Mouse (Mus musculus) intestine, embryonic 15.5 days (tissue): ENCODE results near the gene Adcy7. TPM values are rescaled to one million over a fixed set of nuclear protein-coding genes. Genes with fewer than 3 reads are reported as not detected.
A peak's percentile ranks its signal among the peaks of the same experiment; 100 is the strongest.

Experiments used
- ATAC-seq: fragments of 200-750 bp; cut with Nextera tagmentation; 2 replicates; pipeline ENCODE4 v1.8.0; 2017; ENCODE audit warnings: moderate TSS enrichment, moderate library complexity
- H3K27ac ChIP-seq: fragments of 300-500 bp; sonication (generic); 2 replicates; pipeline ENCODE4 v1.5.1; 2015; ENCODE audit warnings: mild to moderate bottlenecking, inconsistent platforms
- H3K27me3 ChIP-seq: fragments of 300-500 bp; sonication (generic); replicated peaks from 2 replicates; pipeline ENCODE4 v1.6.1; 2015; ENCODE audit warnings: inconsistent platforms
- H3K36me3 ChIP-seq: fragments of 300-500 bp; sonication (generic); 2 replicates; pipeline ENCODE4 v1.6.1; 2015; ENCODE audit warnings: inconsistent platforms
- H3K4me1 ChIP-seq: fragments of 300-500 bp; sonication (generic); replicated peaks from 2 replicates; pipeline ENCODE4 v1.6.1; 2015; ENCODE audit warnings: inconsistent platforms
- H3K4me2 ChIP-seq: fragments of 300-500 bp; sonication (generic); replicated peaks from 2 replicates; pipeline ENCODE4 v1.6.1; 2015; ENCODE audit warnings: mild to moderate bottlenecking, inconsistent platforms
- H3K4me3 ChIP-seq: fragments of 300-500 bp; sonication (generic); replicated peaks from 2 replicates; pipeline ENCODE4 v1.5.1; 2015; ENCODE audit warnings: inconsistent platforms
- H3K9ac ChIP-seq: fragments of 300-500 bp; sonication (generic); 2 replicates; pipeline ENCODE4 v1.6.1; 2015; ENCODE audit warnings: inconsistent platforms
- H3K9me3 ChIP-seq: fragments of 300-500 bp; sonication (generic); 2 replicates; pipeline ENCODE4 v1.6.1; 2016; ENCODE audit warnings: inconsistent platforms
- WGBS: fragments of 180-500 bp; shearing (Covaris S2); methylation state at CpG from one replicate; pipeline ENCODE4 v1.1.7; 2015; 5-methylcytosine and 5-hydroxymethylcytosine counted together
- polyA plus RNA-seq: library from polyadenylated mRNA; unstranded; fragments of >200 nt; fragmentation: Nextera tagmentation; extraction: Ambion mirVana; gene quantifications from 2 replicates; pipeline ENCODE4 v1.2.1, GENCODE M21; 2015

Adcy7 gene
- polyA plus RNA-seq, 1 experiment from 2014 or later, result 3.1 TPM

GRCm38 (mm10) chr8:88279220-88279619, 7.0 kb downstream of the Adcy7 start:
- no peaks in the 10 kb centered on the region for H3K27me3 ChIP-seq
- H3K4me3 ChIP-seq, result no peak overlapping the region
- H3K27ac ChIP-seq, result no peak overlapping the region
- WGBS, result 44% methylated on average over 5 of the region's 5 CpGs
- 0 out of 2 replicates have a peak, but pooled peaks cover 4% of the 10 kb centered on the region for H3K4me1 ChIP-seq
- H3K9me3 ChIP-seq, result no peaks in the 10 kb centered on the region
- H3K4me2 ChIP-seq, result no peak overlapping the region
- H3K36me3 ChIP-seq, result no peaks in the 10 kb centered on the region
- ATAC-seq, result no peak
- H3K9ac ChIP-seq, result no peak overlapping the region

GRCm38 (mm10) chr8:88279670-88280069, 7.5 kb downstream of the Adcy7 start:
- ATAC-seq, result peak; percentile 59; the same call in 1 of the 2 replicates
- no peaks in the 10 kb centered on the region for H3K9me3 ChIP-seq
- H3K4me2 ChIP-seq, result no peak overlapping the region
- no peak overlapping the region for H3K9ac ChIP-seq
- H3K4me3 ChIP-seq, result no peak overlapping the region
- WGBS, result 52% methylated on average over 6 of the region's 6 CpGs
- H3K36me3 ChIP-seq, result no peaks in the 10 kb centered on the region
- no peaks in the 10 kb centered on the region for H3K27me3 ChIP-seq
- no peak overlapping the region for H3K27ac ChIP-seq
- 0 out of 2 replicates have a peak, but pooled peaks cover 4% of the 10 kb centered on the region for H3K4me1 ChIP-seq

GRCm38 (mm10) chr8:88280904-88281303, 8.7 kb downstream of the Adcy7 start:
- no peak overlapping the region for H3K27ac ChIP-seq

GRCm38 (mm10) chr8:88282684-88283083, 10.5 kb downstream of the Adcy7 start:
- Histone ChIP-seq H3K4me2 (no peak overlapping the region), H3K9ac (no peak overlapping the region), H3K27me3 (no peaks in the 10 kb centered on the region), H3K27ac (no peak overlapping the region), H3K9me3 (no peaks in the 10 kb centered on the region), H3K36me3 (no peaks in the 10 kb centered on the region), H3K4me3 (no peak overlapping the region), H3K4me1 (0 out of 2 replicates have a peak, but pooled peaks cover 4% of the 10 kb centered on the region)
- WGBS, result 26% methylated on average over 8 of the region's 8 CpGs
- ATAC-seq, result no peak

More at GRCm38 (mm10) chr8:88280904-88281303, 8.7 kb downstream of the Adcy7 start:
- WGBS, result 72% methylated on average over 7 of the region's 7 CpGs
- no peak overlapping the region for H3K9ac ChIP-seq
- H3K36me3 ChIP-seq, result no peaks in the 10 kb centered on the region
- 0 out of 2 replicates have a peak, but pooled peaks cover 4% of the 10 kb centered on the region for H3K4me1 ChIP-seq
- H3K4me3 ChIP-seq, result no peak overlapping the region
- H3K27me3 ChIP-seq, result no peaks in the 10 kb centered on the region
- no peak overlapping the region for H3K4me2 ChIP-seq
- no peaks in the 10 kb centered on the region for H3K9me3 ChIP-seq
- ATAC-seq, result no peak

GRCm38 (mm10) chr8:88283243-88284115, 11.3 kb downstream of the Adcy7 start:
- Histone ChIP-seq H3K9me3 (no peaks in the 10 kb centered on the region), H3K9ac (no peak overlapping the region), H3K4me1 (0 out of 2 replicates have a peak, but pooled peaks cover 4% of the 10 kb centered on the region), H3K27ac (no peak overlapping the region), H3K36me3 (no peaks in the 10 kb centered on the region), H3K4me3 (no peak overlapping the region), H3K27me3 (no peaks in the 10 kb centered on the region), H3K4me2 (no peak overlapping the region)
- 78% methylated on average over 13 of the region's 13 CpGs for WGBS
- no peak for ATAC-seq

- H3K27me3 ChIP-seq, result no peaks in the 10 kb centered on the region
- no peaks in the 10 kb centered on the region for H3K9me3 ChIP-seq
- no peak overlapping the region for H3K4me2 ChIP-seq
- no peak for ATAC-seq
- H3K4me1 ChIP-seq, result peaks cover 4% of the 10 kb centered on the region; the same call in 1 of the 2 replicates
- no peak overlapping the region for H3K27ac ChIP-seq
- no peak overlapping the region for H3K4me3 ChIP-seq
- no peak overlapping the region for H3K9ac ChIP-seq
- no peaks in the 10 kb centered on the region for H3K36me3 ChIP-seq
- 43% methylated on average over 7 of the region's 7 CpGs for WGBS
Observed at GRCm38 (mm10) chr8:88284738-88285137, 12.5 kb downstream of the Adcy7 start.

- no peak for ATAC-seq
- no peak overlapping the region for H3K4me2 ChIP-seq
- no peaks in the 10 kb centered on the region for H3K36me3 ChIP-seq
- H3K4me1 ChIP-seq, result peaks cover 4% of the 10 kb centered on the region; the same call in 1 of the 2 replicates
- no peaks in the 10 kb centered on the region for H3K27me3 ChIP-seq
- no peaks in the 10 kb centered on the region for H3K9me3 ChIP-seq
- no peak overlapping the region for H3K27ac ChIP-seq
- H3K4me3 ChIP-seq, result no peak overlapping the region
- WGBS, result 78% methylated on average over 8 of the region's 8 CpGs
- no peak overlapping the region for H3K9ac ChIP-seq
Observed at GRCm38 (mm10) chr8:88285469-88286356, 13.5 kb downstream of the Adcy7 start.

GRCm38 (mm10) chr8:88286421-88286960, 14.3 kb downstream of the Adcy7 start:
- 85% methylated on average over 14 of the region's 14 CpGs for WGBS
- H3K36me3 ChIP-seq, result no peaks in the 10 kb centered on the region

GRCm38 (mm10) chr8:88288622-88289242, 16.5 kb downstream of the Adcy7 start:
- Histone ChIP-seq H3K9me3 (no peaks in the 10 kb centered on the region), H3K9ac (no peak overlapping the region), H3K36me3 (no peaks in the 10 kb centered on the region), H3K27ac (no peak overlapping the region), H3K4me3 (no peak overlapping the region), H3K4me2 (no peak overlapping the region), H3K27me3 (no peaks in the 10 kb centered on the region), H3K4me1 (no peaks in the 10 kb centered on the region; the same call in 1 of the 2 replicates)
- ATAC-seq, result peak; percentile 46; the same call in 1 of the 2 replicates
- 68% methylated on average over 12 of the region's 12 CpGs for WGBS

More at GRCm38 (mm10) chr8:88286421-88286960, 14.3 kb downstream of the Adcy7 start:
- no peak overlapping the region for H3K4me2 ChIP-seq
- H3K4me1 ChIP-seq, result peaks cover 4% of the 10 kb centered on the region; the same call in 1 of the 2 replicates
- no peaks in the 10 kb centered on the region for H3K9me3 ChIP-seq
- H3K27me3 ChIP-seq, result no peaks in the 10 kb centered on the region
- H3K4me3 ChIP-seq, result no peak overlapping the region
- H3K27ac ChIP-seq, result no peak overlapping the region
- no peak overlapping the region for H3K9ac ChIP-seq
- ATAC-seq, result no peak

- Histone ChIP-seq H3K9me3 (no peaks in the 10 kb centered on the region), H3K4me3 (no peak overlapping the region), H3K27ac (no peak overlapping the region), H3K4me2 (no peak overlapping the region), H3K36me3 (no peaks in the 10 kb centered on the region), H3K4me1 (no peaks in the 10 kb centered on the region; the same call in 1 of the 2 replicates), H3K27me3 (no peaks in the 10 kb centered on the region), H3K9ac (no peak overlapping the region)
- WGBS, result 62% methylated on average over 1 of the region's 1 CpGs
- no peak for ATAC-seq
Observed at GRCm38 (mm10) chr8:88289901-88290300, 17.7 kb downstream of the Adcy7 start.
